Mouse (Mus musculus) gastrocnemius, adult 2 months (tissue): ENCODE measurements around the gene Slc16a6. TPM values are rescaled to one million over a fixed set of nuclear protein-coding genes. Genes with fewer than 3 reads are reported as not detected.
"Not testable (repeated sequence)": the region's sequence is repeated elsewhere in the genome, so short reads cannot be mapped to it uniquely, and the experiment has no call there.

ENCODE experiments used
- DNase-seq: peaks from one replicate; pipeline ENCODE4 v3.0.0; 2022
- H3K27ac ChIP-seq: fragments of 200-600 bp; 2 replicates; pipeline ENCODE4 v1.8.1; 2022; ENCODE audit warnings: mild to moderate bottlenecking
- H3K4me3 ChIP-seq: fragments of 200-600 bp; 2 replicates; pipeline ENCODE4 v1.8.1; 2022; ENCODE audit warnings: mild to moderate bottlenecking, moderate library complexity
- CTCF ChIP-seq: fragments of 200-600 bp; IDR thresholded peaks from 2 replicates; pipeline ENCODE4 v1.8.1; 2022; ENCODE audit warnings: antibody characterized with exemption, mild to moderate bottlenecking, moderate library complexity
- intact Hi-C: fragments of 180-260 bp; cut with DNase I; formaldehyde crosslinking; loops from one replicate; pipeline ENCODE4 v1.15.1; 2025
- total RNA-seq, 2 experiments: library from RNA; stranded (reverse); gene quantifications; 2 replicates each; pipeline ENCODE4 v1.2.3; 2021

The Slc16a6 gene
- total RNA-seq, 2 experiments from 2014 or later = 7.4 to 9.2 TPM

DNA sequence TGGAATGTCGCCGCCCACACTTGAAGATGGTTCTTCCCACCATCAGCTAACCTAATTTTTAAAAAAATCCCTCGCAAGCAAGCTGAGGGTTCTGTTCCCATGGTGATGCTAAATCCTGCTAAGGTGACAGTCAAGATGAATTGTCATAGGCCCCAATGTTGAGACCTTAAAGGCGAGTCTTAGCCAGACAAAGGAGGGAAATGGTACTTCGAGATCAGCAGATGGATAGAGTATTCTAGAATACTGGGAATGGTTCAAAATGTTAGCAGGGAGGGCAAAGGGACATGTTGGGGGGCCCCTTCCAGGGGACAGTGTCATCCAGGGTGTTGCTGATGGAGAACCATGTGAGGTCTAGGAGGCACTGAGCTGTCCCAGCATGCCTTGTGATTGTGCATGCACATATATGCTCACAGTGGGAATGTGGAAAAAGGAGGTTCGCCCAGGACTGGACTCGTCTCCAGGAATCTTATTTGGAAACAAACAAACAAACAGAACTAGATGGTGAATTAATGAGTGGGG, 23.1 kb upstream of the Slc16a6 start:
- DNase-seq = no peak
- intact Hi-C loops = no loop called here
- Histone ChIP-seq H3K4me3 (no peak overlapping the region), H3K27ac (no peak overlapping the region)
- no peak for TF ChIP-seq CTCF

DNA sequence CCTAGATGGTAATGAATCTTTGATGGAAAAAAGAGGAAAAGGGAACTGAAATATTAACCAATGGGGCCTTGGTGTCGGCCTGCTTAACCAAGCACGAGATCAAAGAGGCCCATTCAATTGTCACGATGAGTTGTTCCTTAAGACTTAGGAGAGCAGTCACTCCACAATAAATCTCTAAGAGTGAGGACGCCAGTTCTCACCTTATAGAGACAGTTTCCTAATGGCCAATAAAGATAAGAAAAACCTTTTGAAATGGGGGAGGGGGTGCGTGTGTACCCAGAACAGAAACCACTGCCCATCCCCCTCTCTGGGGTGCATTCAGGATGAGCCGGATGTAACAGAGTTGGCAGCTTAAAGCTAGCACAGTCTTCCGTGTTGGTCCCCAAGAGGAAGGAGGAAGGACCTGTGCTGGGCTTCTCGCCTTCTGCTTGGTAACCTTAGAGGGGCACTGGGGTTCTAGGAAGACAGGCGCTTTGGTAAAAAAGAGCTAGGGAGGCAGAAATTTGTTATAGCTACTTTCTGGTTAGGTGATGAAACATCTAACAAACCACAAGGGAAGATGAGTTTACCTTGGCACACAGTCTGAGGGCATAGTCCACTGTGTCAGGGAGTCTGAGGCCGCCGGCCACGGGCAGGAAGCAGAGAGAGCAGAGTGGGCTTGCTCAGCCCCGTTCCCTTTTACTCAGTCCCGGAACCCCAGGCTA, 22.5 kb upstream of the Slc16a6 start:
- TF ChIP-seq CTCF = no peak
- no peak for DNase-seq
- intact Hi-C loops = no loop called here
- Histone ChIP-seq H3K27ac (no peak overlapping the region), H3K4me3 (no peak overlapping the region)

DNA sequence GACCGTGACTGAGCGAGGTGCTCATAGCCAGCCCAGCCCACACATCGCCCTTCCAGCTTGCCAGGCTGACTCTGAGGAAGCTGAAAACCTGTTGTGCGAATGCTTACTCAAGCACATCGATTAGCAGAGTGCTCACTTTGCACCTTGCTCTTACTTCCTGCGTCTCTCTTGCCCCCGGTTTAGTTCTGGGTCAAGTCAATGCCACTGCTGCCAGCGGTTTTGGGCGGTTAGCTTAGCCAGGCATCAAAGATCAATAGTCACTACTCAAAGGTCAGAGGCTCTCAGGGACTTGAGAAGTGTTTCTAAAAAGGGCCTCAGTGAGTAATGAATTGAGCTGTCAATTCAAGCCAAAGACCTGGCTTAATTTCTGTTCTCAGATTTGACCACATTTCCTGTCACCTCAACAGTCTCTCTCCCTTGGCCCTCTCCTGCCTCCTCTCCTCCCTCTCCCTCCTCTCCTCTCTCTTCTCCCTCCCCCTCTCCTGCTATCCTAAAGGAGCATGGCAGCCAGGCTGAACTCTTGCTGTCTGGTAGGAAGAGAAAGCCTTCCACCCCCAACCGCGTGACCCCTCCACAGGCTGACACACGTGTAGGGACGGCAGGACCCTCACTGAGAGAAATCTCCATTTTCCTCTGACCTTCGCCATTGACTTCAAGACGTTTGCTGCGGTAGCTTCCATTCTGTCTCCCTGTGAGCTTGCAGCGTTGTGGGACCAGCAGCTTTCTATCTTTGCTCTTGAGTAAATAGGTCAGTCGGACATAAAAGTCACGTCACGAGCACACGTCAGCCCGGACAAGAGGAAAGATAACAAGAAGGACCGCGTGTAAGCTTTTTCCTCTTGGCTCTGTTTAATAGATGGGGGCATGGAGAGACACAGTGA, 21.7 kb upstream of the Slc16a6 start:
- intact Hi-C loops = no loop called here
- no peak overlapping the region for H3K4me3 ChIP-seq
- DNase-seq = no peak

DNA sequence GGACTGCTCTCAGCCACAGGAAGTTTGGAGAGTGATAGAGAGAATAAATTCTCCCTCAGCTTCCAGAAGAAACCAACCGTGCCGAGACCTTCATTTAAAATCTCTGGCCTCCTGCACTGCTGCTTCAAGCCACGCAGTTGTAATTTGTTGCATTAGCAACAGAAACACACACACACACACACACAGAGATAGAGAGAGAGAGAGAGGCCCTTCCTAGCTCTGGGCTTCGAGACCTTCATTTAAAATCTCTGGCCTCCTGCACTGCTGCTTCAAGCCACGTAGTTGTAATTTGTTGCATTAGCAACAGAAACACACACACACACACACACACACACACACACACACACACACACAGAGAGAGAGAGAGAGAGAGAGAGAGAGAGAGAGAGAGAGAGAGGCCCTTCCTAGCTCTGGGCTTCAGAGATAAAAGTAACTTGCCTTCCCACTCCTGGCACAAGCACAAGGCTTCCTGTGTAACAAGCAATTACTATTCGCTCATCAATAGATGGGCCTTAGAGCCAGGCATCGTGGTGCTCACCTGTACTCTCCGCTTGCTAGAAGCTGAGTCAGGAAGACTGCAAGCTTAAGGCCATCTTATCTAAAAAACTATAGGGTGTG, 19.6 kb upstream of the Slc16a6 start:
- H3K4me3 ChIP-seq, DNase-seq, H3K27ac ChIP-seq, intact Hi-C loops: not testable (repeated sequence)

More for the DNA sequence above, 21.7 kb upstream of the Slc16a6 start:
- no peak for TF ChIP-seq CTCF
- no peak overlapping the region for H3K27ac ChIP-seq

DNA sequence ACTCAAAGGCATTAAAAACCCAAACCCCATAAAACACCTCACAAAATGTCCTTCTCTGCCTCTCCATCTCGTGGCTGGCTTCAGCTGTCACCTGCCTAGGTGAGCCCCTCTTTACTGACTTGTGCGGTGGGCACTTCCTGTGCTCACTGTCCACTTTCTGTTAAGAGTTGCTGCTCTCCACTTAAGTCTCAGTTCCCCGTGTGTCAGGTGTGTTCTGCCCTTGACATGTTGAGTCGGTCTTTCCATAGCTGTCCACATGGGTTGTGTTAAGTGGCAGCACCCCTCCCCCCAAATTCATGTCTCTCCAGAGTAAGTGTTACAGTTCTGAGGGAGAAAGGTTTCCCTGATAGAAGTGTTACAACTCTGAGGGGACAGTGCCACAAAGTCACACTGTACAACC, 18.4 kb upstream of the Slc16a6 start:
- no peak overlapping the region for H3K4me3 ChIP-seq
- intact Hi-C loops = no loop called here
- no peak for DNase-seq
- H3K27ac ChIP-seq = no peak overlapping the region
- no peak for TF ChIP-seq CTCF

DNA sequence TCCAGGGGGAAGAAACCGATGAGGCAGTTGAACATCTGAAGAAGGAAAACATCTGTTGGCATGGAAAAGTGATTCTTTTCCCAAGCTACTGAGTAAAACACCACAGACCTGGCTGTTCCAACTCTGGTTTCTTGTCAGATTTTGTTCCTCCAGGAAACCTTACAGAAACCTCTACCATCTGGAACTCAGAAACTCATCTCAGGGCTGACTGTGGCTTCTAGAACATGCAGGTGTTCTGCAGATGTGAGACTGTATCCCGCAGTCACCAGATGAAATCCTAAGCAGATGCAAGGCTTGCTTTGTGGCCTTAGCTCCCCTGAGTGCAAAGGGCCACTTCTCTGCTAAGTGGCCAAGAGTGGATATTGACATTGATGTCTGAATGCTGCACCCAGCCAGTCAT, 16.4 kb upstream of the Slc16a6 start:
- no peak for TF ChIP-seq CTCF
- no peak overlapping the region for H3K27ac ChIP-seq
- intact Hi-C loops = no loop called here
- no peak overlapping the region for H3K4me3 ChIP-seq
- DNase-seq = no peak

DNA sequence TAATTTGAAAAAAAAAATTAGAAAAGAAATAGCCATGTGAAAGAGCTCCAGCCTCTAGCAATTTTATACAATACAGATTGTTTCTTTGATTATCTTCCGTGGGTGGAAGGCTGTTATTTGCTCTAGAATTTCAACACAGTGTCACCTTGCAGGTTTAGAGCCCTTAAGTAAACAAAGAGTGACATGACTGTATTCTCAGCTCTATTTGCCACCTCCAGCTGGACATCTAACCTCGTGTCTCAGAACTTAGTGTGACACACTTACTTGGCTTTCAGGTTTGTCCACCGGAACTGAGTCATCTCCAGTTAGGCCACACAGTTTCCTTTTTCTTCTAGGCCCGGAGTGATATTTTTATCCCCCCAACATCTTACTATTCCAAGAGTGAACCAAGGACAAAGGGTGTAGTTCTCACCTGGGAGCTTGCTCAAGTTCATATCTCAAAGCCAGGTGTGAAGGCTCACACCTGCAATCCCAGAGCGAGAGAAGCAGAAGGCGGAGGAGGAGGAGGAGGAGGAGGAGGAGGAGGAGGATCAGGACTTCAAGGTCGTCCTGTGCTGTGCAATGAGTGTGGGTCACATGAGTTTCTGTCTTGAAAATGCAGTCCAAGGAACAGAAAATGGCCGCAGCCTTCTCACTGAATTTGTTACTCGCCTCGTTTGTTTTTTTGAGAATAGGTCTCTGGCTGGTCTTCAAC, 14.7 kb upstream of the Slc16a6 start:
- Histone ChIP-seq H3K4me3 (no peak overlapping the region), H3K27ac (no peak overlapping the region)
- intact Hi-C loops = no loop called here
- DNase-seq = no peak
- TF ChIP-seq CTCF = no peak

DNA sequence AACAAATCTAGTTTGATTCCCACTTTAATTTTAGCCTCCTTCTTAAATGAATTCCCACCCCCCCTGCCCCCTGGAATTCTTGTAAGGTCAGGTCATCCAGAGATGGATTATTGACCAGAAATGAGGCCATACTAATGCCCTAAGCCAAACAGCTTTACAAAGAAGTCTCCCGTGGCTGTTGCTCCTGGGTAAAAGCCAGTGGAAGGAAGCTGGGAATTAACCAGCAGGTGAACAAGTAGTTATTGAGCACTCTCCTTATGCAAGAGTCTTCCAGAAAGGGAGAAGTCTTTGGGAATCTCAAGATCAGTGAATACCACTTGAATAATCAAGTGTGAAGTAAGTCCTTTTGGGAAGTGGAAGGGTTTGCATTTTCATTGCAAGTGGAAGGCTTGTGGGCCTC, 13.7 kb upstream of the Slc16a6 start:
- H3K27ac ChIP-seq = no peak overlapping the region
- no peak for DNase-seq
- no peak overlapping the region for H3K4me3 ChIP-seq
- TF ChIP-seq CTCF = no peak
- intact Hi-C loops = no loop called here

DNA sequence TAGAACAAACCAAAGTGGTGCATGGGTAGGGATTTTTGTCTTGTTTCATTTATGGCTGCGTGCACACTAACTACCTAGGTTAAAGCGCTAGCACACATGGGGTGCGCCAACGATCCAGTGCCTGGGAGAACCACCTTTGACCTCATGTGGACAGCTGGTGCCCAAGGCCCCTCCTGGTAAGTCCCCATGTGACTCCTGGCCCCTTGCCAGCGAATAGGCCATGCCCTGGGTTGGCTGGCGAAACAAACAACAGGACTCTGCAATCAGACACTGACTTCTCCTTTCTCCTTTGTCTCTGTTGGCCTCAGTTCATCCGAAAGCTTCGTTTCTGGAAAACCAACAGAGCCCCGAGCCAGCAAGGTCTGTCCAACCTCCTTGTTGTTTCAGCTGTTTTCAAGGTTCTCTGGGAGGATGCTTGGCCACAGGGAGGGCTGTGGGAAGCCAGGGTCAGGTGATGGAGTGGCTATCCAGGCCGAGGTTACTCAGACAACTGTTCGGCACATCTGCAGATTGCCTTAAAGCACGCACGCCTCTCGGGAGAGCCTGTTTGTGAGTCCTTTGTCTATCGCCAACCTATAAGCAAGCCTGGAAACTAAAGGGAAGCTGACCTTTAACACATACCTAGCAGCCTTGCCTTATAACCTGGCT, 12.1 kb upstream of the Slc16a6 start:
- H3K4me3 ChIP-seq = no peak overlapping the region
- DNase-seq = peak; percentile 55
- 0 out of 2 replicates have a peak overlapping the region, but pooled peaks have one; percentile 36 for H3K27ac ChIP-seq
- intact Hi-C loops = no loop called here
- no peak for TF ChIP-seq CTCF

DNA sequence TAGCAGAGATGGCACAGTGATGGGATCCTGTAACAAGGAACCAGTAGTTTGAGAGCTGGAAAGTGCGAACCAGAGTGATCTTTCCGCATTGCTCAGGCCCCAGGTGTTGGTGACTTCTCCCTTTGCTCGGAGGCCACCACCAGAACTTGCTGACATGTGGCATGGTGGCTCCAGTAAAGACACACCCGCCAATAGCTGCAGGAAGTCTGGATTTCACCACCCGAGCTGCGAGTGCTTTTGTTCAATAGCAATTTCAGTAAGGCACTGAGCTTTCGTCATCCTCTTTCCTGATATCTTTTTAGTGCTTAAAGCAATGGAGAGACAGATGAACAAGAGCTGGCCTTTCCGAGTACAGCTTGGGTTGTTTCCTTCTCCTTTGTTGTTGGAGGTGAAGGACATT, 7.0 kb upstream of the Slc16a6 start:
- H3K27ac ChIP-seq = no peak overlapping the region
- intact Hi-C loops = no loop called here

DNA sequence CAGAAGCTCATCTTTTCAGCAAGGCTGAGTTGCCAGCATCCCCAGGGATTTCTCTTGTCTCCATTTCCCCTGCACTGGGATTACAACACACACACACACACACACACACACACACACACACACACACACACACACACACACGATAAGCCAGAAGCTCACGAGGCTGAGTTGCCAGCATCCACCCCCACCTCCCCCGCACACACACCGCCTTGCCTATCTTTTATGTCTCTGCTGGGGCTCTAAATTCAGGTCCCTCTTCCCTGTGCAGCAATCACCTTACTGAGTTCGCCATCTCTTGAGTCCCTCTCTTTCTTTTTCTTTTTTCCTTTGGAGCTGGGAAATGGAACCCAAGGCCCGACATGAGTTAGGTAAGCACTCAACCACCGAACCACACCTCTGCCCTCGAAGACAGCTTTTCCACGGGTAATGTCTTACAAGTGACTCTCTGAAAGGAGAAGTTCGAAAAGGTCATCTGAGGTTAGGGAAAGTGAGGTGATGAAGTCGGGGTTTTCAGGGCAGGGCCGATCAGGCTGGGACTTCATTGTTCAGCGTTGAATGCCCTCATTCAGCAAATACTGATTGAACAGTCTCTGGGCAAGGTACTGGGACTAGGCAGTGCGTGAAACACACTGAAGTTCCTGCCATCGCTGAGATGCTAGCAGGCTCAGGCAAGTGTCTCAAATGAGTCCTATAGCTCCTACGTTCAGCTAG, 6.3 kb upstream of the Slc16a6 start:
- H3K27ac ChIP-seq = no peak overlapping the region
- DNase-seq = no peak
- intact Hi-C loops = no loop called here
- TF ChIP-seq CTCF = no peak
- no peak overlapping the region for H3K4me3 ChIP-seq

More for the DNA sequence above, 7.0 kb upstream of the Slc16a6 start:
- TF ChIP-seq CTCF = no peak
- H3K4me3 ChIP-seq = no peak overlapping the region
- DNase-seq = no peak
